Mouse (Mus musculus): Measurements from ENCODE around the gene Calm3.
A peak's percentile ranks its signal among the peaks of the same experiment; 100 is the strongest.

DNA sequence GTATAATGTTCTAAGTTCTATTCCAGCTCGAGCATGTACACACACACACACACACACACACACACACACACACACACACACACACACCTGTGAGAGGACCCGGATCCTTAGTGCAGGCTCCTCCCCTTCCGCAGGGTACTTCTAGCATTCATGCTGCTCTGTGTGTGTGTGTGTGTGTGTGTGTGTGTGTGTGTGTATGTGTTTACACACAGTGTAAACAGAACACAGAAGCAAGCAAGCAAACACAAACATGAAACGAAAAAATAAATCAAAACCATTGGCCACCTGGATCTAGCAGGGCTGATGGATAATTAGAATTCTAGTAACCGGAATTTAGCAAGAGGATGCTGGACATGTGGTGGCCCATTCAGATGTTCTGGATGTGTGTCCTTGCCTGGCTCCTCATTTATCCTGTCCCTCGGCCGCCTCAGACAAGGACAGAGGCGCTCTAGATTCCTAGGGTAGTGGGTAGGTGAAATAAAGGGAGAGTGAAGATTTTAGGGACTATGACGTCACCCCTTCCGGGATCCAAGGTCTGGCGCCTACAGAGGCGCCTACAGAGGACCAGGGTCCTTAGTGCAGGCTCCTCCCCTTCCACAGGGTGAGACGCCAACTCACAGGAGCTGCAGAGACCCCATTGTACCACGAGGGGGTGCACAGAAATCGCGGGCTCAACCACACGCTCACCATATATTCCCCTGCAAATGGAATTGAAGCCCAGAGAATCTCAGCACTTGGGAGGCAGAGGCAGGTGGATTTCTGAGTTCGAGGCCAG lies 27.1 kb upstream of the Calm3 start:
- TF ChIP-seq CTCF (IDR thresholded peaks at IDR 0.05; ENCODE audit: low read depth) (peak; percentile 86), EP300 (IDR thresholded peaks at IDR 0.05; ENCODE audit: low read depth) (no peak)

Measured in heart, postnatal 0 days (tissue).